Mouse (Mus musculus) ovary, postnatal 36 days (tissue): ENCODE results near the gene Spa17.

ENCODE experiments used
- DNase-seq: peaks from one replicate; pipeline ENCODE4 v3.0.0; 2022; ENCODE audit warnings: low spot score, mixed read lengths

The Spa17 gene

GRCm38 (mm10) chr9:37616770-37617169 is 3.2 kb upstream of the Spa17 start:
- no peak for DNase-seq

- DNase-seq = no peak
Observed at GRCm38 (mm10) chr9:37615220-37615619, 1.7 kb upstream of the Spa17 start.

GRCm38 (mm10) chr9:37614316-37614715 is 794 bp upstream of the Spa17 start:
- no peak for DNase-seq

- DNase-seq = no peak
Observed at GRCm38 (mm10) chr9:37613911-37614280, 374 bp upstream of the Spa17 start.

GRCm38 (mm10) chr9:37609558-37609957 is 4.0 kb downstream of the Spa17 start:
- DNase-seq = no peak

GRCm38 (mm10) chr9:37605089-37605488 is 8.4 kb downstream of the Spa17 start:
- no peak for DNase-seq

- no peak for DNase-seq
Observed at GRCm38 (mm10) chr9:37600538-37601205, 12.8 kb downstream of the Spa17 start.

- no peak for DNase-seq
Observed at GRCm38 (mm10) chr9:37598637-37599036, 14.9 kb downstream of the Spa17 start.

GRCm38 (mm10) chr9:37595570-37595969 is 18.0 kb downstream of the Spa17 start:
- DNase-seq = no peak

GRCm38 (mm10) chr9:37593690-37594089 is 19.8 kb downstream of the Spa17 start:
- no peak for DNase-seq

GRCm38 (mm10) chr9:37592633-37593032 is 20.9 kb downstream of the Spa17 start:
- no peak for DNase-seq

GRCm38 (mm10) chr9:37592025-37592424 is 21.5 kb downstream of the Spa17 start:
- no peak for DNase-seq

GRCm38 (mm10) chr9:37590381-37590780 is 23.1 kb downstream of the Spa17 start:
- DNase-seq = no peak

- no peak for DNase-seq
Observed at GRCm38 (mm10) chr9:37586718-37587117, 26.8 kb downstream of the Spa17 start.

GRCm38 (mm10) chr9:37583594-37583993 is 29.9 kb downstream of the Spa17 start:
- no peak for DNase-seq

GRCm38 (mm10) chr9:37576436-37576930 is 37.0 kb downstream of the Spa17 start:
- no peak for DNase-seq

- no peak for DNase-seq
Observed at GRCm38 (mm10) chr9:37572204-37572876, 41.2 kb downstream of the Spa17 start.

- DNase-seq = no peak
Observed at GRCm38 (mm10) chr9:37569231-37569835, 44.2 kb downstream of the Spa17 start.

GRCm38 (mm10) chr9:37568605-37569214 is 44.8 kb downstream of the Spa17 start:
- no peak for DNase-seq

GRCm38 (mm10) chr9:37567892-37568604 is 45.5 kb downstream of the Spa17 start:
- no peak for DNase-seq

GRCm38 (mm10) chr9:37567454-37567853 is 46.1 kb downstream of the Spa17 start:
- DNase-seq = no peak

GRCm38 (mm10) chr9:37567019-37567418 is 46.5 kb downstream of the Spa17 start:
- DNase-seq = no peak
